Mouse (Mus musculus): ENCODE data around the gene Ldhal6b. TPM values are rescaled to one million over a fixed set of nuclear protein-coding genes. Genes with fewer than 3 reads are reported as not detected.

Gene Ldhal6b
- total RNA-seq, 2 experiments from 2014 or later: 0.82 to 1.4 TPM

DNA sequence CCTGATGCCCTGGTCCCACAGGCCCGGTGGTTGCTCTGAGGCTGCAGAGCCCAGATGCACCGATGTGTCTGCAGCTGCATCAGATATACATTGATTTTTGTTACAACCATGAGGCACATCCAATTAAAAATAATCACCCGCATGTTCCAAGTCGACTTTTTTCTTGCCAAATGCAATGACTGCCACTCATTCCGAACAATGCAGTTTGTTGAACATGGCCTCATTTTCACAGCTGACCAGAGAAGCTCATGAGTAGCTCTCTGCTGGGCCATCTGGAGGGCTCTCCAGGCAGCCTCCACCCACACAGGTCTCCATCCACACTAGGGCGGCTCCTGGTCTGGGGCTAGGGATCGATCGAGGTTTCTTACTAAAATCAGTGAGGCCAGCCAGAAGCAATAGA lies 45.6 kb downstream of the Ldhal6b start:
- intact Hi-C loops (cut with DNase I): no loop called here
- no peak for DNase-seq

DNA sequence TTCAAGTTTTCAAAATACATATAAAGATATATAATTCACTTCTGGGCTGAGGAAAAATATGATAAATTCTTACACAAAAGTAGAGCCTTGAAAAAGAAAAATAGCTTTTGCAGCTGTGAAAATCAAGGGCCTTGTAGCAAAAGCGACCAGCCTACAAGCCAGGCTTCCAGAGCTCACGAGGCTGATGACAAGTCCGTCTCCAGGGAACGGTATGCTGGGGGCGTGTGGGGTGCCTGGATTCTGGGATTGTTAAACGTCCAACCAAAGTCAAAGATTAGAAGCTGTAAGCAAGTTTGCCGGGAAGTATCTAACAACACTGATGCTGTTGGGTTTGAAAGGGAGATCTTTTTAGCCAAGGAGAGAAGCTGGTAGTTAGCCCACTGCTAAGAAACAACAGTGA lies 47.0 kb downstream of the Ldhal6b start:
- intact Hi-C loops (cut with DNase I): no loop called here
- peak; percentile 28 to 45 for DNase-seq

DNA sequence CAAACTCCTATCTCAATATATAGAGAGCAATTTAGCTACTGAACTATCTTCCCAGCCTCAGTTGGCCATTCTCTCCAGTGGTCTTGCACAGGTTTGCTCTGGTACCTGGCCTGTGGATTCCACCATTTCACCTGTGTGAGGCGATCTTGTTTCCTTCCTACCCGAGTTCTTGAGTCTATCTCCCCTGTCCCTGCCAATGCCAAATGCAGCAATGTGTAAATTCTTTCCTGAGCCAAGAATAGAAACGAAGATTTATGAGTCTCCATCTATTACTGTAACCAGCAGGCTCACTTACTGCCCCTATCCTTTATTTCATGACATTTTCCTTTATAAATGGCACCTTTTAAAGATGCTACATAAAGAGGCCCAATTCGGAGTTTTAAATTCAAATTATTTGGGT lies 47.5 kb downstream of the Ldhal6b start:
- DNase-seq: no peak
- intact Hi-C loops (cut with DNase I): no loop called here

Small RNA genes within 50 kb of the gene (microRNA-seq; reads per million reads assigned to microRNA genes)
- 0 reads per million in 2 experiments for gene Gm22475

Other genes starting within 250 kb of the Ldhal6b start
- 100 to 1,000 TPM; 124 to 126 TPM for gene Tmem242, start 21.5 kb upstream of the Ldhal6b start, total RNA-seq (2021)
- 1 to 10 TPM; 3.6 TPM for gene Zdhhc14, start 73.8 kb upstream of the Ldhal6b start, total RNA-seq (2021)